Comparison of ENCODE assay signal across 8 mouse cellular contexts in the genomic region with DNA sequence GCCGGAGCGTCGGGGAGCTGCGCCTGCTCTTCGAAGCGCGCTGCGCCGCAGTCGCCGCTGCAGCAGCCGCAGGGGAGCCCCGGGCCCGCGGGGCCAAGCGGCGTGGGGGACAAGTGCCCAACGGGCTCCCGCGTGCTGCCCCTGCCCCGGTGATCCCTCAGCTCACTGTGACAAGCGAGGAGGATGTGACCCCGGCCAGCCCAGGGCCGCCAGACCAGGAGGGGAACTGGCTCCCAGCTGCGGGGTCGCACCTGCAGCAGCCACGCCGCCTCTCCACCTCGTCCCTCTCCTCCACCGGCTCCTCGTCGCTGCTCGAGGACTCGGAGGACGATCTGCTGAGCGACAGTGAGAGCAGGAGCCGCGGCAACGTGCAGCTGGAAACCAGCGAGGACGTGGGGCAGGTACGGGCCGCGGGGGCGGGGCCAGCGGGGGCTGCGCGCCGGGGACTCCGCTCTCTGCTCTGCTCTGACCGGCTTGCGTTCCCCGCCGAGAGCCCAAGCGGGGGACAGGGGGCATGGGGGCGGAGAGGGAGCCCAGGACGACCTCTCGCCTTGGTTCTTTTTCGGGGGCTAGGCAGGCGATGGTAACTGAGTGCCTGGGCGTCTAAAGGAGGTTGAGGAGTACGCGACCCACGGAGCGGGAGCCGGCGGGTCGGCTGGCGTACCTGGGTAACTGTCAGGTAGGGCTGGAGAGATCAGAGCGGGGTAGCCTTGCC. TPM values are rescaled to one million over a fixed set of nuclear protein-coding genes. Genes with fewer than 3 reads are reported as not detected.
DNase-seq lines count a peak whose midpoint lies in the region; ATAC-seq and TF ChIP-seq lines count a peak whose summit lies in the region.

No protein-coding gene starts in this region.

- peak overlapping the region; percentile 88 for H3K4me2 ChIP-seq in hindbrain, embryonic 11.5 days (replicated peaks; ENCODE audit: low read depth, low read length)
- peak overlapping the region; percentile 100 for H3K4me2 ChIP-seq in limb, embryonic 14.5 days (replicated peaks; ENCODE audit: low read depth, low read length, severe bottlenecking)
- H3K4me2 ChIP-seq in midbrain, postnatal 0 days (ENCODE audit: low read depth, low read length, poor library complexity, severe bottlenecking): peak overlapping the region; percentile 80

- peak overlapping the region; percentile 77 for H3K4me3 ChIP-seq in erythroblast, embryonic 14.5 days (replicated peaks)
- H3K4me3 ChIP-seq in embryonic facial prominence, embryonic 10.5 days: peak overlapping the region; percentile 72
- H3K4me3 ChIP-seq in hindbrain, embryonic 11.5 days (ENCODE audit: low read depth, low read length): peak overlapping the region; percentile 45
- peak overlapping the region; percentile 65 for H3K4me3 ChIP-seq in limb, embryonic 14.5 days (replicated peaks; ENCODE audit: low read length)
- H3K4me3 ChIP-seq in midbrain, postnatal 0 days (ENCODE audit: low read depth, low read length): peak overlapping the region; percentile 47

- no peaks in the 10 kb centered on the region; the same call in 1 of the 2 replicates for H3K9me3 ChIP-seq in erythroblast, embryonic 14.5 days (ENCODE audit: control insufficient read depth, low read length)
- H3K9me3 ChIP-seq in embryonic facial prominence, embryonic 10.5 days: no peaks in the 10 kb centered on the region
- H3K9me3 ChIP-seq in hindbrain, embryonic 11.5 days (ENCODE audit: control insufficient read depth, low read length): no peaks in the 10 kb centered on the region
- no peaks in the 10 kb centered on the region for H3K9me3 ChIP-seq in limb, embryonic 14.5 days (ENCODE audit: control insufficient read depth, low read length)
- no peaks in the 10 kb centered on the region for H3K9me3 ChIP-seq in midbrain, postnatal 0 days (ENCODE audit: low read length)

- no peak for TF ChIP-seq POLR2A in limb, embryonic 14.5 days (IDR thresholded peaks at IDR 0.05; ENCODE audit: borderline replicate concordance, extremely low read depth, insufficient read depth, insufficient read length)

- whole genome bisulfite sequencing in embryonic facial prominence, embryonic 10.5 days: under 1% methylated on average over 70 of the region's 70 CpGs
- WGBS in hindbrain, embryonic 11.5 days: under 1% methylated on average over 63 of the region's 70 CpGs
- 1% methylated on average over 45 of the region's 70 CpGs for whole genome bisulfite sequencing in limb, embryonic 14.5 days
- WGBS in midbrain, postnatal 0 days: 0% methylated on average over 60 of the region's 70 CpGs

- H3K27me3 ChIP-seq in erythroblast, embryonic 14.5 days (ENCODE audit: control insufficient read depth): peaks cover 79% of the 10 kb centered on the region
- peaks cover 100% of the 10 kb centered on the region for H3K27me3 ChIP-seq in embryonic facial prominence, embryonic 10.5 days (replicated peaks; ENCODE audit: low read depth, poor library complexity, severe bottlenecking)
- peaks cover 37% of the 10 kb centered on the region for H3K27me3 ChIP-seq in hindbrain, embryonic 11.5 days (ENCODE audit: control insufficient read depth, insufficient read depth, low read length)
- H3K27me3 ChIP-seq in limb, embryonic 14.5 days (ENCODE audit: control insufficient read depth, insufficient read depth, low read length): peaks cover 39% of the 10 kb centered on the region
- H3K27me3 ChIP-seq in midbrain, postnatal 0 days (ENCODE audit: insufficient read depth, low read length): peaks cover 44% of the 10 kb centered on the region

- no peak for TF ChIP-seq CTCF in midbrain, postnatal 0 days (IDR thresholded peaks at IDR 0.05)

- peak overlapping the region; percentile 90 for H3K27ac ChIP-seq in embryonic facial prominence, embryonic 10.5 days (replicated peaks)
- H3K27ac ChIP-seq in hindbrain, embryonic 11.5 days (ENCODE audit: low read depth, low read length): no peak overlapping the region
- no peak overlapping the region for H3K27ac ChIP-seq in limb, embryonic 14.5 days (replicated peaks; ENCODE audit: low read depth, low read length)
- H3K27ac ChIP-seq in midbrain, postnatal 0 days (ENCODE audit: low read depth, low read length): no peak overlapping the region

- H3K4me1 ChIP-seq in erythroblast, embryonic 14.5 days (ENCODE audit: control insufficient read depth): peaks cover 41% of the 10 kb centered on the region
- peaks cover 46% of the 10 kb centered on the region for H3K4me1 ChIP-seq in embryonic facial prominence, embryonic 10.5 days
- H3K4me1 ChIP-seq in hindbrain, embryonic 11.5 days (replicated peaks; ENCODE audit: control insufficient read depth, insufficient read depth, low read length): peaks cover 19% of the 10 kb centered on the region
- H3K4me1 ChIP-seq in limb, embryonic 14.5 days (ENCODE audit: control insufficient read depth, insufficient read depth, low read length): peaks cover 16% of the 10 kb centered on the region
- H3K4me1 ChIP-seq in midbrain, postnatal 0 days (ENCODE audit: insufficient read depth, low read length): peaks cover 12% of the 10 kb centered on the region; the same call in 1 of the 2 replicates

- ATAC-seq in erythroblast, adult 5-6 weeks (replicated peaks; ENCODE audit: low FRiP score, poor library complexity, severe bottlenecking): no peak
- peak; percentile 51 for ATAC-seq in hindbrain, embryonic 11.5 days (ENCODE audit: low FRiP score)
- ATAC-seq in limb, embryonic 14.5 days (ENCODE audit: low FRiP score, low read depth): no peak
- peak; percentile 41 for ATAC-seq in midbrain, postnatal 0 days (ENCODE audit: low FRiP score)

- H3K9ac ChIP-seq in hindbrain, embryonic 11.5 days (ENCODE audit: low read depth, low read length): peak overlapping the region; percentile 51
- peak overlapping the region; percentile 46 for H3K9ac ChIP-seq in limb, embryonic 14.5 days (ENCODE audit: low read depth, low read length, severe bottlenecking)
- H3K9ac ChIP-seq in midbrain, postnatal 0 days (replicated peaks; ENCODE audit: low read length, poor library complexity, severe bottlenecking): peak overlapping the region; percentile 29; the same call in 1 of the 2 replicates

- peak; percentile 44 to 46 for DNase-seq in CD8-positive naive resting alpha-beta T cell, adult 2 months (ENCODE audit: low read depth in 2 of 2, low spot score in 2 of 2)
- DNase-seq in embryonic facial prominence, embryonic 10.5 days (ENCODE audit: low spot score): peak; percentile 64
- DNase-seq in hindbrain, embryonic 11.5 days (ENCODE audit: low spot score): no peak
- no peak for DNase-seq in limb, embryonic 14.5 days (ENCODE audit: low spot score)
- no peak for DNase-seq in midbrain, postnatal 0 days (ENCODE audit: low spot score)
- DNase-seq in testis, postnatal 14 days (ENCODE audit: low spot score): peak; percentile 49

- no peaks in the 10 kb centered on the region for H3K36me3 ChIP-seq in erythroblast, embryonic 14.5 days (ENCODE audit: control insufficient read depth)
- no peaks in the 10 kb centered on the region for H3K36me3 ChIP-seq in embryonic facial prominence, embryonic 10.5 days (replicated peaks)
- no peaks in the 10 kb centered on the region for H3K36me3 ChIP-seq in hindbrain, embryonic 11.5 days (ENCODE audit: control insufficient read depth, insufficient read depth, low read length)
- no peaks in the 10 kb centered on the region for H3K36me3 ChIP-seq in limb, embryonic 14.5 days (ENCODE audit: control insufficient read depth, insufficient read depth, low read length)
- H3K36me3 ChIP-seq in midbrain, postnatal 0 days (ENCODE audit: insufficient read depth, low read length): no peaks in the 10 kb centered on the region

RNA-seq across cellular contexts. Expression of a gene that starts 0.5 kb away (rescaled TPM):
- 0.05 and 0.06 TPM in 2 replicates for polyA plus RNA-seq in erythroblast, embryonic 14.5 days (2012)
- not detected in 2 replicates for total RNA-seq in erythroblast, adult 5-6 weeks (2015; ENCODE audit: low replicate concordance)
- not detected in 2 replicates for total RNA-seq in erythroblast, adult 5-6 weeks (2017; ENCODE audit: low replicate concordance)
- 0.79 and 0.89 TPM in 2 replicates for polyA plus RNA-seq in embryonic facial prominence, embryonic 10.5 days (2016; fragmentation: Nextera tagmentation; extraction: Ambion mirVana)
- polyA plus RNA-seq in hindbrain, embryonic 11.5 days (2014; fragmentation: Nextera tagmentation; extraction: Ambion mirVana): 0.60 and 0.89 TPM in 2 replicates
- 0.50 and 0.54 TPM in 2 replicates for polyA plus RNA-seq in limb, embryonic 14.5 days (2012; rRNA removed)
- polyA plus RNA-seq in limb, embryonic 14.5 days (2014; fragmentation: Nextera tagmentation; extraction: Ambion mirVana): 0.28 and 0.52 TPM in 2 replicates
- total RNA-seq in midbrain, postnatal 0 days (2014; rRNA removed): 0.42 and 3.4 TPM in 2 replicates
- 0.50 and 0.57 TPM in 2 replicates for polyA plus RNA-seq in midbrain, postnatal 0 days (2015; fragmentation: Nextera tagmentation; extraction: Ambion mirVana)

RNA-seq across cellular contexts. Expression of a gene that starts 17.6 kb away (rescaled TPM):
- polyA plus RNA-seq in erythroblast, embryonic 14.5 days (2012): not detected in 2 replicates
- total RNA-seq in erythroblast, adult 5-6 weeks (2015; ENCODE audit: low replicate concordance): not detected in 2 replicates
- not detected in 2 replicates for total RNA-seq in erythroblast, adult 5-6 weeks (2017; ENCODE audit: low replicate concordance)
- polyA plus RNA-seq in embryonic facial prominence, embryonic 10.5 days (2016; fragmentation: Nextera tagmentation; extraction: Ambion mirVana): not detected in 2 replicates
- polyA plus RNA-seq in hindbrain, embryonic 11.5 days (2014; fragmentation: Nextera tagmentation; extraction: Ambion mirVana): 0.08 and 0.46 TPM in 2 replicates
- polyA plus RNA-seq in limb, embryonic 14.5 days (2012; rRNA removed): 0.12 and 0.13 TPM in 2 replicates
- polyA plus RNA-seq in limb, embryonic 14.5 days (2014; fragmentation: Nextera tagmentation; extraction: Ambion mirVana): 0.10 TPM in 1 of 2 replicates, not detected in the other
- total RNA-seq in midbrain, postnatal 0 days (2014; rRNA removed): 8.1 and 9.9 TPM in 2 replicates
- polyA plus RNA-seq in midbrain, postnatal 0 days (2015; fragmentation: Nextera tagmentation; extraction: Ambion mirVana): 2.7 and 3.2 TPM in 2 replicates

RNA-seq across cellular contexts. Expression of a gene that starts 44.7 kb away (rescaled TPM):
- 0.74 and 0.80 TPM in 2 replicates for polyA plus RNA-seq in erythroblast, embryonic 14.5 days (2012)
- 1.3 and 2.7 TPM in 2 replicates for total RNA-seq in erythroblast, adult 5-6 weeks (2015; ENCODE audit: low replicate concordance)
- total RNA-seq in erythroblast, adult 5-6 weeks (2017; ENCODE audit: low replicate concordance): 0.51 and 0.84 TPM in 2 replicates
- polyA plus RNA-seq in embryonic facial prominence, embryonic 10.5 days (2016; fragmentation: Nextera tagmentation; extraction: Ambion mirVana): 40.6 and 41.1 TPM in 2 replicates
- polyA plus RNA-seq in hindbrain, embryonic 11.5 days (2014; fragmentation: Nextera tagmentation; extraction: Ambion mirVana): 19.0 and 19.9 TPM in 2 replicates
- polyA plus RNA-seq in limb, embryonic 14.5 days (2012; rRNA removed): 27.7 and 39.8 TPM in 2 replicates
- 22.5 and 27.0 TPM in 2 replicates for polyA plus RNA-seq in limb, embryonic 14.5 days (2014; fragmentation: Nextera tagmentation; extraction: Ambion mirVana)
- total RNA-seq in midbrain, postnatal 0 days (2014; rRNA removed): 16.0 and 20.5 TPM in 2 replicates
- 11.1 and 11.4 TPM in 2 replicates for polyA plus RNA-seq in midbrain, postnatal 0 days (2015; fragmentation: Nextera tagmentation; extraction: Ambion mirVana)

RNA-seq across cellular contexts. Expression of a gene that starts 54.9 kb away (rescaled TPM):
- polyA plus RNA-seq in erythroblast, embryonic 14.5 days (2012): 0.01 TPM in 1 of 2 replicates, not detected in the other
- total RNA-seq in erythroblast, adult 5-6 weeks (2015; ENCODE audit: low replicate concordance): not detected in 2 replicates
- not detected in 2 replicates for total RNA-seq in erythroblast, adult 5-6 weeks (2017; ENCODE audit: low replicate concordance)
- polyA plus RNA-seq in embryonic facial prominence, embryonic 10.5 days (2016; fragmentation: Nextera tagmentation; extraction: Ambion mirVana): 19.3 and 22.5 TPM in 2 replicates
- polyA plus RNA-seq in hindbrain, embryonic 11.5 days (2014; fragmentation: Nextera tagmentation; extraction: Ambion mirVana): 16.6 and 17.5 TPM in 2 replicates
- polyA plus RNA-seq in limb, embryonic 14.5 days (2012; rRNA removed): 44.2 and 49.9 TPM in 2 replicates
- 28.5 and 31.7 TPM in 2 replicates for polyA plus RNA-seq in limb, embryonic 14.5 days (2014; fragmentation: Nextera tagmentation; extraction: Ambion mirVana)
- 66.3 and 72.0 TPM in 2 replicates for total RNA-seq in midbrain, postnatal 0 days (2014; rRNA removed)
- polyA plus RNA-seq in midbrain, postnatal 0 days (2015; fragmentation: Nextera tagmentation; extraction: Ambion mirVana): 21.3 and 21.8 TPM in 2 replicates

Comparison
In these comparisons a context has a peak if more than half of its experiments do, and no peak if none do; other contexts are left out.
1. ATAC-seq: peak in hindbrain, embryonic 11.5 days (single experiment) and midbrain, postnatal 0 days (single experiment); none in erythroblast, adult 5-6 weeks (single experiment) and limb, embryonic 14.5 days (single experiment).
2. DNase-seq: peak in CD8-positive naive resting alpha-beta T cell, adult 2 months (2 of 2), embryonic facial prominence, embryonic 10.5 days (single experiment) and testis, postnatal 14 days (single experiment); none in hindbrain, embryonic 11.5 days (single experiment), limb, embryonic 14.5 days (single experiment) and midbrain, postnatal 0 days (single experiment).
3. Peak in every context shown above with its lines, with median percentiles within 50 percentile points of each other: H3K4me3 ChIP-seq, H3K4me2 ChIP-seq and H3K9ac ChIP-seq.